Mouse (Mus musculus): ENCODE results near the gene F13b.

The F13b gene
- long read RNA-seq, experiment 1, result 0 reads
- long read RNA-seq, experiment 2, result 0 reads

DNA sequence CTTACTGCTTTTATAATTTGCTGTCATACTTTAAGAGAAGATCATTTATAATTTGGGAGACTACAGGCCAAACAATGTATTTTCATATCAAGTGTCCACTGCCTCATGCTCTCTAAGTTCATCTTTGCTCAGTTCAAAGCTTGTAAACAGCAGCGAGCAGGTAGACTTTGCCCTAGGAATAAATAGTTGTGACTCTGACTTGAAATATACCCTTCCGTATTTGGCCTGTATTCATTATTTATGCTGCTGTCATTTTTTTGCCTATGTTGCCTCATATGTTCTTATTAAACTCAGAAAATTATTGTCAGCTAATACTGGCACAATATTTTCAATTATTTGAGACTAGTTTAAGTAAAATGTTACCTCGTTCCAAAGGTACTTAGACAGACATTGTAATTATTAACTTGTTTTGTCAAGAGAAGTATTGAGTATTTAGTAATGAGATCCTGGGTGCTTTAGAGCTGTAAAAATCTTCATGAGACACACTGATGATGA, at the start of gene F13b:
Gene F13b, plus strand, starts transcription at position 445 of the 495 bp plus-strand sequence.
- intact Hi-C loops (cut with DNase I), result no loop called here

DNA sequence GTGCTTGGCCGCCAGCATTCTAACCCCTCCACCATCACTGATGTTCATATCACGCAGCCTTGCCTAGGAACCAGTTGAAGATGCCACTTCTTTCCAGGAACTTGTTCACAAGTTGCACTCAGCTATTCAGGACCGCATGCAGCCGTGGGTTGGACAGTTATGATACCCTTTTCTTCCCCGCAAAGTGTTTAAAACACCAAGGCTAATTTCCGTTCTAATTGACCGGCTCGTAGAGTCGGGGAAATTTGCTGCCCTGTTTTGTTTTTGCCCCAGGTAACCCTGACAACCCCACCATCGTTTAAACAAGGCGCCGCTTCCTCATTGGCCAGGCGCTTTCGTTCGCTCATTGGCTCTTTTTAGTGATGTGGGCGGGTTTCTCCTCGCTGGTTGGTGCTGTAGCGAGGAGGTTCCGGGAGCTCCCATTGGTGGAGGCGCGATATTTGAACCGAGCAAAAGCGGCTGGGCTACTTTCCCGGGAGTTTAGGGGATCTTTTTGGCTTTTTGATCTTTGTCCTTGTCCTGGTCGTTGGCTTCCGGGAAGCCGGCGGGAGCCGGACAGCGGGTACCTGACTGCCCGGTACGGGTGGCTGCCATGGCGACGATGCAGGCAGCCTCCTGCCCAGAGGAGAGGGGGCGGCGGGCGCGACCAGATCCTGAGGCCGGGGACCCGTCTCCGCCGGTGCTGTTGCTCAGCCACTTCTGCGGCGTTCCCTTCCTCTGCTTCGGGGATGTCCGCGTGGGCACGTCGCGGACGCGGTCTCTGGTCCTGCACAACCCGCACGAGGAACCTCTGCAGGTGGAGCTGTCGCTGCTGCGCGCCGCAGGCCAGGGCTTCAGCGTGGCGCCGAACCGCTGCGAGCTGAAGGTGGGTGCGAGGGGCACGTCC, 46.9 kb upstream of the F13b start, which contains the start of gene Aspm:
Gene Aspm, plus strand, starts transcription at position 433 of the 886 bp plus-strand sequence.
- intact Hi-C loops (cut with DNase I), result no loop called here

DNA sequence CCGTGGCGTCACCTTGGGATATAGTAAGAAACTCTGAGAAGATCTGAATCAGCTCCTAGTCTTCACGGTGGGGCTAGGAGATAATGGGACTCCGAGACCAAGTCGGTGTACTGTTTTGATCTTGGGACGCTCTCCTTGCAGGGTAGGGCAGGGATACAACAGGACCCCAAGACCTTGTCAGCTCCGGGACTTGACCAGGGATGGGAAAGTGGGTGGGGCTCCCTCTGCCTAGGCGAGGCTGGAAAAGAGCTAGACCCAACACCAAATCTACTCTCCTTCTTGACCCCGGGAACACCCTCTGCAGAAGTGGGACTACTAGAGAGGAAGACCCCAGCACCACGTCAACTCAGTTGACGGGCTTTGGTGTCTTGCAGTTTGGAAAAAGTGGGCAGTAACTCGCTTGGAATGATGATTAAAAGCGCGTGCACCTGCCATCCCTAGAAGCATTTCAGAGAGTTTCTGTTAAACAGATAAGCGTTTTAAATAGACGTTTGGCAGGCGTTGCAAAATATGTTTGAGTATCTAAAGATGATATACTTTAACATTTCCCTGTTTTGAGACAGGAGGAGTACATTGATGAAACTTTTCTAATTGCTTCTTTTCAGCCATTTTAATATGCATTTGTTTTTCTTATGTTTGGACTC, 46.2 kb upstream of the F13b start:
- intact Hi-C loops (cut with DNase I), result no loop called here

DNA sequence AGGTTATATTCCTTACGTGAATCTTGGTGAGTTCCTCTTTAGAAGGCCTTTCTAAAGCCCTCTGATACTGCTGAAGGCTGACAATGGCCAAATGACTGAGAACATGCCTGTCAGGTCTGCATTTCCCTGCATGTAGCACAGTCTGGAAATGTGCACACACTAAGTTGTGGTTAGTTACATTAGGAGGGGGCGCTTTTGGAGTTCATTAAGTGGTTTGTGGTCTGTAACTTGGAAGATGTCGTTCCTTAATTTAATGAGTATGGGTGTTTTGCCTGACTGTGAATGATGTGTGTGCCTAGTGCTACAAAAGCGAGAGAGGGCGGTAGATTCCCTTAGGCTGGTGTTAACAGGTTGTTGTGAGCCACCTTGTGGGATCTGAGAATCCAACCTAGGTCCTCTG, 40.7 kb upstream of the F13b start:
- intact Hi-C loops (cut with DNase I), result no loop called here

DNA sequence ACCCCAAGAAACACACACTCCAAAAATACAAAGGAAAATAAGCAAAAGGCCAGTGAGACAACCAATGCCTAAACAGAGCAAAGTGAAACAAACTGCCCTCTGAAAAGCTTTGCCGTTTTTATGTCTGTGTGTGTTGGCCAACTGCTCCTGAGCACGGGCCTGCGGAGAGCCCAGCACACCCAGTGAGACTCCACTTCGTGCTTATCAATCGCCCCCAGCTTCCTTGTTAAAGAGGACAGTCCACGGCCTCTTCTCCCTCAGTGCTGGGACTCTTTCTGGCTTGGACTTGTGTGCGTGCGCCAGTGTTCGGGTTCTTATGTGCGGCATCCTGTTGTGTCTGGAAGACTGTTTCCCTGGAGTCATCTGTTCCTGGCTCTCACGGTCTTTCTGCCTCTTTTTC, 35.6 kb upstream of the F13b start:
- intact Hi-C loops (cut with DNase I), result no loop called here

DNA sequence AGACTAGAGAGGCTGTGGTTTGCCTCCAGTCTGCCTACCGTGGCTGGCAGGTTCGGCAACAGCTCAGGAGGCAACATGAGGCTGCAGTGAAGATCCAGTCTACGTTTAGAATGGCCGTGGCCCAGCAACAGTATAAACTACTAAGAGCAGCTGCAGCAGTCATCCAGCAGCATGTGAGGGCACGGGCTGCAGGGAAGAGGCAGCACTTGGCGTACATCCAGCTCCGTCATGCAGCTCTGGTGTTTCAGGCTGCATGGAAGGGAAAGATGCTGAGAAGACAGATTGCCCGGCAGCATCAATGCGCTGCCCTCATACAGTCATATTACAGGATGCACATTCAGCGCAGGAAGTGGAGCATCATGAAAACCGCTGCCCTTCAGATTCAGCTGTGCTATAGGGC, 22.6 kb upstream of the F13b start:
- intact Hi-C loops (cut with DNase I), result no loop called here

DNA sequence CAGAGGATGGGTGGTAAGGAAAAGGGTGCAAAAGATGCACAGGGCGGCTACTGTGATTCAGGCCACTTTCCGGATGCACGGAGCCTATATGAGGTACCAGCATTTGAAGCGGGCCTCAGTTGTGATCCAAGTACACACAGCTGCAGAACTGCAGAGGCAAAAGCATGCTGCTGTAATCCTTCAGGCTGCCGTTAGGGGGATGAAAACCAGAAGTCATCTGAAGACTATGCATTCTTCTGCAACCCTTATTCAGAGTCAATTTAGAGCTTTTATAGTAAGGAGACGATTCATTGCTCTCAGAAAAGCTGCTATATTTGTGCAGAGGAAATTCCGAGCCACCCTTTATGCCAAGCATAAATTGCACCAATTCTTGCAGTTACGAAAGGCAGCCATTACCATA, 21.3 kb upstream of the F13b start:
- intact Hi-C loops (cut with DNase I), result no loop called here

GRCm38 (mm10) chr1:139481146-139481545, 20.4 kb upstream of the F13b start:
- intact Hi-C loops (cut with DNase I), result no loop called here

- intact Hi-C loops (cut with DNase I), result no loop called here
Measured at GRCm38 (mm10) chr1:139494630-139495029, 6.9 kb upstream of the F13b start.

GRCm38 (mm10) chr1:139495408-139495807, 6.1 kb upstream of the F13b start:
- intact Hi-C loops (cut with DNase I), result no loop called here

GRCm38 (mm10) chr1:139496212-139496611, 5.3 kb upstream of the F13b start:
- intact Hi-C loops (cut with DNase I), result no loop called here

DNA sequence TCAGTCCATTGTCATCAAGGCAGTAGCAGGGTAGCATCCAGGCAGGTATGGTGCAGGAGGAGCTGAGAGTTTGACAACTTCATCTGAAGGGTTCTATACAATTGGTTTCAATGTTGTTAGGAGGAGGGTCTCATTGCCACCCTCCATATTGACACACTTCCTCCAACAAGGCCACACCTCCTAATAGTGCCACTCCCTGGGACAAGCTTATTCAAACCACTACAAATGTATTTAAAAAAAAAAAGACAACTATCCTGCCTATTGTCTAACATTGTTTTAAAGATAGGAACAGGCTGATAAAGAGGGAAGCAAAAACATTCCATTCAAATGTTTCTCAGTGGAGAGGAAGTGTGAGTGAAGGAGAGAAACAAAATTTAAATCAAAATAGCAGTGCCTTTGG, 1.8 kb upstream of the F13b start:
- intact Hi-C loops (cut with DNase I), result no loop called here

- intact Hi-C loops (cut with DNase I), result no loop called here
Measured at GRCm38 (mm10) chr1:139514556-139514955, 13.1 kb downstream of the F13b start.

DNA sequence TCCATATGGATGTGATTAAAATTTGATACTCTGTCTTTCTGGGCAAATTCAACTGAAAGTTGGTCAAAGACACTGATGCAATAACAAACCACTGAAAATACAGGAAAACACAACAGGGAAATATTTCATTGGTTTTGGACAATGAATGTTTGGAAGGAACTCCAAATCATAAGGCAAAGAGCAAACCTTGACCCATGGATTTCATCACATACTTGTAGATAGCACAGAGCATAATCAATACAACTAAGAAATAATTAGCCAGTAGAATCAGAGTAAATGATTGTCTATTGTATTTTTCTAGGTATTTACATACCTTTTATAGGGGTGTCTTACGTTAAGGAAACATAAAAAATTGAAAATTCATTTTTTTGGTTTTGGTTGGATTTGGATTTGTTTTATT, 47.0 kb downstream of the F13b start:
- intact Hi-C loops (cut with DNase I), result no loop called here

DNA sequence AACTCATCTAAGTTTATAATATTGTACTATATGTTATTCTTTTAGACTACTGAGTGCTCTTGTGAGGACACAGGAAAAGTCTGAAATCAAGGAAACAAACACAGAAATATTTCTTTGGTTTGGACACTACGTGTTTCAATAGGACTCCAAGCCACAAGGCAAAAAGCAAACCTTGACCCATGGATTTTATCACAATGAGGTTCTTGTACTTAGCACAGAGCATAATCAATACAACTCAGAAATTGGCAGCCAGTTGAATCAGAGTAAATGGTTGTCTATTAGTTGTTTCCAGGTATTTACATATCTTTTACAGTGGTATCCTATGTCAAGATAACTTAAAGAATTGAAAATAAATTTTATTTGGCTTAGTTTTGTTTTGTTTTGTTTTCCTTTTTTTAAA, 49.8 kb downstream of the F13b start:
- intact Hi-C loops (cut with DNase I), result no loop called here

GRCm38 (mm10) chr1:139560024-139560423, 58.5 kb downstream of the F13b start, which contains the start of gene Cfhr1:
Gene Cfhr1, minus strand, starts transcription at chr1:139560272.
- intact Hi-C loops (cut with DNase I), result no loop called here
